Comparison of ENCODE assay signal across 16 mouse cellular contexts in genomic region chr10:43124156-43124555, GRCm38 (mm10). TPM values are rescaled to one million over a fixed set of nuclear protein-coding genes. Genes with fewer than 3 reads are reported as not detected.
A peak's percentile ranks its signal among the peaks of the same experiment; 100 is the strongest.
DNase-seq lines count a peak whose midpoint lies in the region; ATAC-seq lines count a peak whose summit lies in the region.
"Had no signal": no experiment of that assay in that cellular context is flagged by ENCODE, and none has a peak within 500 bp of the region (broad histone marks: within the 10 kb centered on the region; RNA-seq: fewer than 3 reads in every experiment).

No protein-coding gene starts in this region.

- H3K9ac ChIP-seq in heart, embryonic 12.5 days, result no peak overlapping the region
- no peak overlapping the region for H3K9ac ChIP-seq in heart, embryonic 11.5 days (ENCODE audit: low read depth, low read length)
- H3K9ac ChIP-seq in midbrain, embryonic 15.5 days, result no peak overlapping the region
- H3K9ac ChIP-seq in midbrain, embryonic 14.5 days (replicated peaks; ENCODE audit: low read length), result no peak overlapping the region
- H3K9ac ChIP-seq in embryonic facial prominence, embryonic 14.5 days (ENCODE audit: low read depth, low read length), result no peak overlapping the region
- H3K9ac ChIP-seq in limb, embryonic 11.5 days (ENCODE audit: low read length), result no peak overlapping the region
- H3K9ac ChIP-seq: neural tube, embryonic 15.5 days had no signal

- DNase-seq in midbrain, embryonic 14.5 days, result no peak
- DNase-seq in embryonic facial prominence, embryonic 14.5 days (ENCODE audit: low spot score), result peak; percentile 53
- DNase-seq in limb, embryonic 11.5 days (ENCODE audit: low spot score), result no peak
- DNase-seq in adrenal gland, postnatal 4 days (ENCODE audit: low spot score in 2 of 2), result no peak
- DNase-seq: cerebellum, adult 2 months; gastrocnemius, postnatal 25 days; layer of hippocampus, adult 9-11 months had no signal

- WGBS in heart, embryonic 12.5 days, result 78% methylated on average over 4 of the region's 4 CpGs
- 82% methylated on average over 4 of the region's 4 CpGs for whole genome bisulfite sequencing in heart, embryonic 11.5 days (ENCODE audit: insufficient replicate concordance)
- 89% methylated on average over 4 of the region's 4 CpGs for WGBS in midbrain, embryonic 15.5 days
- 90% methylated on average over 4 of the region's 4 CpGs for WGBS in midbrain, embryonic 14.5 days
- WGBS in embryonic facial prominence, embryonic 14.5 days, result 48% methylated on average over 4 of the region's 4 CpGs
- 63% methylated on average over 4 of the region's 4 CpGs for WGBS in limb, embryonic 11.5 days

- H3K4me1 ChIP-seq in heart, embryonic 12.5 days (replicated peaks), result peaks cover 40% of the 10 kb centered on the region
- H3K4me1 ChIP-seq in heart, embryonic 11.5 days (ENCODE audit: control insufficient read depth, insufficient read depth, low read length), result peaks cover 11% of the 10 kb centered on the region
- peaks cover 15% of the 10 kb centered on the region for H3K4me1 ChIP-seq in midbrain, embryonic 15.5 days
- peaks cover 14% of the 10 kb centered on the region; the same call in 1 of the 2 replicates for H3K4me1 ChIP-seq in midbrain, embryonic 14.5 days (ENCODE audit: control insufficient read depth, insufficient read depth, low read length)
- peaks cover 7% of the 10 kb centered on the region; the same call in 1 of the 2 replicates for H3K4me1 ChIP-seq in embryonic facial prominence, embryonic 14.5 days (ENCODE audit: control insufficient read depth, insufficient read depth, low read length)
- H3K4me1 ChIP-seq in limb, embryonic 11.5 days (ENCODE audit: control insufficient read depth, insufficient read depth, low read length), result peaks cover 24% of the 10 kb centered on the region

- H3K27ac ChIP-seq in heart, embryonic 12.5 days (ENCODE audit: poor library complexity, severe bottlenecking), result peak overlapping the region; percentile 59
- H3K27ac ChIP-seq in heart, embryonic 11.5 days (ENCODE audit: low read depth, low read length), result no peak overlapping the region
- H3K27ac ChIP-seq in midbrain, embryonic 15.5 days, result no peak overlapping the region; the same call in 1 of the 2 replicates
- no peak overlapping the region for H3K27ac ChIP-seq in midbrain, embryonic 14.5 days (replicated peaks; ENCODE audit: low read depth, low read length)
- no peak overlapping the region for H3K27ac ChIP-seq in embryonic facial prominence, embryonic 14.5 days (replicated peaks; ENCODE audit: low read depth, low read length)
- H3K27ac ChIP-seq in limb, embryonic 11.5 days (replicated peaks; ENCODE audit: low read depth, low read length), result 0 out of 2 replicates have a peak overlapping the region, but pooled peaks have one; percentile 15
- H3K27ac ChIP-seq: hindbrain, embryonic 10.5 days; neural tube, embryonic 15.5 days had no signal

- no peaks in the 10 kb centered on the region for H3K9me3 ChIP-seq in heart, embryonic 12.5 days (replicated peaks)
- H3K9me3 ChIP-seq in heart, embryonic 11.5 days (replicated peaks; ENCODE audit: control insufficient read depth, low read length), result no peaks in the 10 kb centered on the region
- H3K9me3 ChIP-seq in midbrain, embryonic 15.5 days, result no peaks in the 10 kb centered on the region
- H3K9me3 ChIP-seq in midbrain, embryonic 14.5 days (ENCODE audit: control insufficient read depth, low read length), result no peaks in the 10 kb centered on the region
- no peaks in the 10 kb centered on the region for H3K9me3 ChIP-seq in embryonic facial prominence, embryonic 14.5 days (ENCODE audit: control insufficient read depth, low read length)
- H3K9me3 ChIP-seq in limb, embryonic 11.5 days (ENCODE audit: control insufficient read depth, low read length), result no peaks in the 10 kb centered on the region
- H3K9me3 ChIP-seq: hindbrain, embryonic 10.5 days; megakaryocyte, embryonic 14.5 days; neural tube, embryonic 15.5 days had no signal

- no peak for ATAC-seq in heart, embryonic 12.5 days (ENCODE audit: insufficient number of reproducible peaks, low FRiP score)
- ATAC-seq in heart, embryonic 11.5 days (replicated peaks; ENCODE audit: insufficient number of reproducible peaks, low FRiP score, low TSS enrichment), result no peak
- 0 out of 2 replicates have a peak, but pooled peaks have one; percentile 19 for ATAC-seq in midbrain, embryonic 15.5 days (replicated peaks)
- ATAC-seq in midbrain, embryonic 14.5 days (ENCODE audit: low FRiP score, low TSS enrichment), result no peak
- ATAC-seq in embryonic facial prominence, embryonic 14.5 days (ENCODE audit: low read depth), result no peak
- no peak for ATAC-seq in limb, embryonic 11.5 days (ENCODE audit: insufficient number of reproducible peaks, low FRiP score, low TSS enrichment, low read depth)
- ATAC-seq: Patski had no signal

- no peaks in the 10 kb centered on the region for H3K27me3 ChIP-seq in heart, embryonic 12.5 days (replicated peaks)
- no peaks in the 10 kb centered on the region for H3K27me3 ChIP-seq in heart, embryonic 11.5 days (ENCODE audit: control insufficient read depth, insufficient read depth, low read length)
- H3K27me3 ChIP-seq in midbrain, embryonic 15.5 days (replicated peaks), result no peaks in the 10 kb centered on the region
- no peaks in the 10 kb centered on the region for H3K27me3 ChIP-seq in midbrain, embryonic 14.5 days (ENCODE audit: control insufficient read depth, insufficient read depth, low read length)
- H3K27me3 ChIP-seq in embryonic facial prominence, embryonic 14.5 days (replicated peaks; ENCODE audit: control insufficient read depth, insufficient read depth, low read length), result no peaks in the 10 kb centered on the region
- no peaks in the 10 kb centered on the region for H3K27me3 ChIP-seq in limb, embryonic 11.5 days (ENCODE audit: control insufficient read depth, insufficient read depth, low read length)
- H3K27me3 ChIP-seq: neural tube, embryonic 15.5 days; Patski had no signal

- H3K36me3 ChIP-seq in heart, embryonic 12.5 days, result no peaks in the 10 kb centered on the region
- no peaks in the 10 kb centered on the region for H3K36me3 ChIP-seq in heart, embryonic 11.5 days (ENCODE audit: control insufficient read depth, insufficient read depth, low read length)
- no peaks in the 10 kb centered on the region for H3K36me3 ChIP-seq in midbrain, embryonic 15.5 days (replicated peaks)
- peaks cover 16% of the 10 kb centered on the region for H3K36me3 ChIP-seq in midbrain, embryonic 14.5 days (ENCODE audit: control insufficient read depth, insufficient read depth, low read length)
- peaks cover 8% of the 10 kb centered on the region; the same call in 1 of the 2 replicates for H3K36me3 ChIP-seq in embryonic facial prominence, embryonic 14.5 days (ENCODE audit: control insufficient read depth, insufficient read depth, low read length)
- H3K36me3 ChIP-seq in limb, embryonic 11.5 days (ENCODE audit: control insufficient read depth, insufficient read depth, low read length), result no peaks in the 10 kb centered on the region
- H3K36me3 ChIP-seq: hindbrain, embryonic 10.5 days had no signal

- H3K4me3 ChIP-seq in heart, embryonic 12.5 days, result no peak overlapping the region
- no peak overlapping the region for H3K4me3 ChIP-seq in heart, embryonic 11.5 days (ENCODE audit: low read depth, low read length)
- no peak overlapping the region for H3K4me3 ChIP-seq in midbrain, embryonic 15.5 days
- H3K4me3 ChIP-seq in midbrain, embryonic 14.5 days (replicated peaks; ENCODE audit: low read depth, low read length), result no peak overlapping the region
- H3K4me3 ChIP-seq in embryonic facial prominence, embryonic 14.5 days (ENCODE audit: low read depth, low read length), result no peak overlapping the region
- no peak overlapping the region for H3K4me3 ChIP-seq in limb, embryonic 11.5 days (ENCODE audit: low read depth, low read length)
- H3K4me3 ChIP-seq: hindbrain, embryonic 10.5 days; megakaryocyte, embryonic 14.5 days; neural tube, embryonic 15.5 days had no signal

- no peak overlapping the region for H3K4me2 ChIP-seq in heart, embryonic 12.5 days
- no peak overlapping the region for H3K4me2 ChIP-seq in heart, embryonic 11.5 days
- H3K4me2 ChIP-seq in midbrain, embryonic 15.5 days, result no peak overlapping the region
- no peak overlapping the region for H3K4me2 ChIP-seq in midbrain, embryonic 14.5 days (ENCODE audit: low read length)
- no peak overlapping the region for H3K4me2 ChIP-seq in embryonic facial prominence, embryonic 14.5 days (ENCODE audit: low read depth, low read length)
- H3K4me2 ChIP-seq in limb, embryonic 11.5 days (ENCODE audit: low read depth, severe bottlenecking), result no peak overlapping the region
- H3K4me2 ChIP-seq: liver, embryonic 11.5 days; neural tube, embryonic 15.5 days had no signal

RNA-seq across cellular contexts. Expression of gene Sobp, which starts 50.2 kb away (rescaled TPM):
- polyA plus RNA-seq in heart, embryonic 12.5 days (2016; fragmentation: Nextera tagmentation; extraction: Ambion mirVana), result 2.8 and 3.1 TPM in 2 replicates
- 1.9 and 2.4 TPM in 2 replicates for polyA plus RNA-seq in heart, embryonic 11.5 days (2014; fragmentation: Nextera tagmentation; extraction: Ambion mirVana)
- polyA plus RNA-seq in midbrain, embryonic 15.5 days (2015; fragmentation: Nextera tagmentation; extraction: Ambion mirVana), result 15.9 and 17.3 TPM in 2 replicates
- polyA plus RNA-seq in midbrain, embryonic 14.5 days (2014; fragmentation: Nextera tagmentation; extraction: Ambion mirVana), result 21.2 and 23.7 TPM in 2 replicates
- polyA plus RNA-seq in embryonic facial prominence, embryonic 14.5 days (2014; fragmentation: Nextera tagmentation; extraction: Ambion mirVana), result 4.5 and 4.7 TPM in 2 replicates
- 3.2 and 3.9 TPM in 2 replicates for polyA plus RNA-seq in limb, embryonic 11.5 days (2014; fragmentation: Nextera tagmentation; extraction: Ambion mirVana)
- total RNA-seq in adrenal gland, postnatal 4 days (2021), result 1 to 10 TPM; 6.5 TPM
- total RNA-seq: monocyte, adult 5-6 weeks had no signal

RNA-seq across cellular contexts. Expression of gene 9030612E09Rik, which starts 50.3 kb away (rescaled TPM):
- 0.23 and 0.45 TPM in 2 replicates for polyA plus RNA-seq in heart, embryonic 12.5 days (2016; fragmentation: Nextera tagmentation; extraction: Ambion mirVana)
- 0.36 and 0.42 TPM in 2 replicates for polyA plus RNA-seq in heart, embryonic 11.5 days (2014; fragmentation: Nextera tagmentation; extraction: Ambion mirVana)
- 2.8 and 3.5 TPM in 2 replicates for polyA plus RNA-seq in midbrain, embryonic 15.5 days (2015; fragmentation: Nextera tagmentation; extraction: Ambion mirVana)
- 2.2 and 2.4 TPM in 2 replicates for polyA plus RNA-seq in midbrain, embryonic 14.5 days (2014; fragmentation: Nextera tagmentation; extraction: Ambion mirVana)
- polyA plus RNA-seq in embryonic facial prominence, embryonic 14.5 days (2014; fragmentation: Nextera tagmentation; extraction: Ambion mirVana), result 0.93 and 1.5 TPM in 2 replicates
- polyA plus RNA-seq in limb, embryonic 11.5 days (2014; fragmentation: Nextera tagmentation; extraction: Ambion mirVana), result 0.98 and 1.4 TPM in 2 replicates
- under 1 TPM; 0.67 to 0.85 TPM for total RNA-seq in adrenal gland, postnatal 4 days (2021)
- total RNA-seq: monocyte, adult 5-6 weeks had no signal
- polyA plus RNA-seq: liver, embryonic 11.5 days had no signal

Comparison
In these comparisons a context has a peak if more than half of its experiments do, and no peak if none do; other contexts are left out.
1. H3K27ac ChIP-seq: peak in heart, embryonic 12.5 days (single experiment) and limb, embryonic 11.5 days (single experiment); none in heart, embryonic 11.5 days (single experiment), midbrain, embryonic 15.5 days (single experiment), midbrain, embryonic 14.5 days (single experiment) and embryonic facial prominence, embryonic 14.5 days (single experiment).